Mouse (Mus musculus) mouse trophoblast stem cell (cell line): ENCODE measurements around the gene Ube2dnl2.

Source experiments
- in situ Hi-C, 2 experiments: fragments of 300-500 bp; cut with MseI, MboI; formaldehyde crosslinking; loops; 2 replicates in 1 of 2; 3 replicates in 1 of 2; pipeline ENCODE4 v1.15.1; 2025

Ube2dnl2 gene

DNA sequence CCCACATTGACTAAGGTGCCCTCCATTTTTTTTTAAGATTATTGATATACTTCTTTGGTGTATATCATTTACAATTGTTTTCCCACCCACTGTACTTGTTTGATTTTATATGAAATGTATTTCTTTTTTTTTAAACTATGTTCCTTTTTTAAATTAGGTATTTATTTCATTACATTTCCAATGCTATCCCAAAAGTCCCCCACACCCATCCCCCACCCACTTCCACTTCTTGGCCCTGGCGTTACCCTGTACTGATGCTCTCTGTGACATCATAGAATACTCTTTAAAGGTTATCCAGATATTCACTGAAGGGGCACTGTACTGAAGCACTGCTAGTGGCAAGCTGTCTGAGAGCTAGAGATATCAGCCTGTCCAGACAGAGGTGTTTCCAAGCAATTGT is at the start of gene Ube2dnl2:
Gene Ube2dnl2, plus strand, starts transcription at position 301 of the 400 bp plus-strand sequence.
- in situ Hi-C loops, result no loop called here

DNA sequence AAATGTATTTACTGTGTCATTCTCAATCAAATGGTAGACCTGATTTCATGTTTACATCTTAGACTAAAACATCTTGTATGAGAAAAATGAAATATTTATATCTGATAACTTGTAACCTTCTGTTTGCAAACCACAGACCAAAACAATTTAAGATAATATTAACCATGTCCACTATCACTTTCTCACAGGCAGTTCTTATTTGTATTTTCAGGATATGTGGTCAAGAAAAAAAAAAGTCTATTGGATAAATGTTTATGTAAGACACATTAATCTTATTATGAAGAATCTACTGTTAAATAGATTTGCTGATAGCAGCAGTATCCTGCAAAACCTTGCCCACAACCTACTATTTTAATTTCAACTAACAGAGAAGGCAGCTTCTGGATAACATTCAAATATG is 11.9 kb upstream of the Ube2dnl2 start:
- in situ Hi-C loops, result no loop called here

DNA sequence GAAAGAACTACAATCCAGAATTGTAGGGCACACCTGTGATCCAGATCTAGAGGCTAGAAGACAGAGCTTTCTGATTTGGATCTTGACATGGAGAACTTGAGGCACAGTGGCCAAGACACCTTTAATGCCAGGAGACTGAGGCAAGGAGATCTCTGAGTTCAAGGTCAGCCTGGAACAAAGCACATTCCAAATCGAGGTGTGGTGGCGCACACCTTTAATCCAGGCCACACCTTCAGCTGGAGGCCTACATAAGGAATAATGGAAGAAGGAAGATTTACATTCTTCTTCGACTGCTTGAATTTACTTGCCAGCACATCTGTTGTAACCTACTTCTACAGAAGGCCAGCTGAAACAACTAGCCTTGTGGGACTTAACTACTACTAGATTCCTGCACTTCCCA is 9.9 kb upstream of the Ube2dnl2 start:
- in situ Hi-C loops, result no loop called here

DNA sequence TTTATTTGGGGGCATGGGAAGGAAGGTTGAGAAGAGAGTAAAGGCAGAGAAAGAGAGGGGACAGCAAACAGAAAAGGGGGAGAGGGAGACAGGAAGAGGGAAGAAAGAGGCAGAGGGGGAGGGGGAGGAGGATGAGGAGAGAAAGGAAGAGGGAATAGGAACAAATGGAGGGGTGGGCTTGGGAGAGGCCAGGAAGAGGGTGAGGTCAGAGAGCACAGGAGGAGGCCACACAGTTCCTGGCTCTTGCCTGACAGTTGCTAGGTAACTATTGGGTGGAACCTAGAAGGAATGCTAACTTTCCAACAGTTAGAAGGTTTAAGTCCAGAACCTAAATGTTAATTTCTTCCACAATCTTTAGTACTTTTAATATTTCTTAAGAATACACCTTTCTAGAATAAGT is 4.0 kb upstream of the Ube2dnl2 start:
- in situ Hi-C loops, result no loop called here

DNA sequence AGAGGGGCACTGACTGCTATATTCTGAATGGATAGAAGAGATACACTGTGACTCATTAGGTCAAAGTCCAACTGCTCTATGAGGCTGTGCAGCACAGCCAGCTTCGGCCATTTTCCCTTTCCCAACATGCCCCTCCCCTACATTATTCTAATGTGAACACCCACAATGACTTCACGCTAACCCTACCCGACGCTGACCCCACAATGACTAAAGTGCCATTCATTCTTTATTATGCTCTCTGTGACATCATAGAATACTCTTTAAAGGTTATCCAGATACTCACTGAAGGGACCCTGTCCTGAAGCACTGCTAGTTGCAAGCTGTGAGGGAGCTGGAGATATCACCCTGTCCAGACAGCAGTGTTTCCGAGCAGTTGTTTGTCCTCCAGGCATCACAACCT is 2.7 kb upstream of the Ube2dnl2 start, which contains the start of gene Ube2dnl1:
Gene Ube2dnl1, plus strand, starts transcription at position 301 of the 400 bp plus-strand sequence.
- in situ Hi-C loops, result no loop called here

DNA sequence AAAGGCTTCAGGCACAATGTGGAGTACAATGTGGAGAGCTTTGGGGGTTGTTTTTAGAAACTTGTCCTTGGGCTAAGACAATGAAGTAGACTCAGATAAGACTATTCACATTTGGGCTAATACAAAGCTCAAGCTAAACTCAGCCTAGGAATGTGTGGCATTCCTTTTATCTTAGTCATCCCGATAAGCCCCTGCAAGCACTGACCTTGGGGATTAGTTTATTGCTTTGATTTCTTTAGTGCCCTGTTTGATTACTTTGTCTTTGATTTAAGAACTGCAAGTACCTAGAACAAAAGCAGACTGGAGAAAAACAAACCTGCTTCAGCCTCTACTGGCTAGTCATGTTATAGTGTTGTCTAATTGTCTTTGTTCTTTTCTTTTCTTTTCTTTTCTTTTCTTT is 47.7 kb downstream of the Ube2dnl2 start:
- in situ Hi-C loops, result no loop called here
